Comparison of ENCODE assay signal across 21 mouse cellular contexts in the genomic region with DNA sequence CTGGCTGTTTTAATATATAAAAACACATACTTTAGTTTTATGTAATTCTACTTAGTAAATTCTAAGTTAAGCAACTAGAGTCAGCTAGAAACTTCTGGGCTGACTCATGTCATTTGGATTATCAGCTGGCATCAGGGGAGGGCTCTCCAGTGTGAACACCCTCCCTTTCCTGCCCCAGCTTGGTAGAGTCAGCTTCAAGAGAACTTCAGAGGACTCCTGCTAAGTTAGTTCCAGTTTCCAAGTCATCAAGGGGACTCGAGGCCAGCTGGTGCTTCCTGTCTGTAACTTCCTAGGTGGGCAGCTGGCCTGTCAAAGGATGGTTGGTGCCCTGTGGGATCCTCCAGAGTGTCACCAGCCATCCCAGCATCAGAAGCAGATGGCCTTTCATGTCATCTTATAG.
DNase-seq lines count a peak whose midpoint lies in the region; ATAC-seq and TF ChIP-seq lines count a peak whose summit lies in the region.
"Had no signal": no experiment of that assay in that cellular context is flagged by ENCODE, and none has a peak within 500 bp of the region (broad histone marks: within the 10 kb centered on the region; RNA-seq: fewer than 3 reads in every experiment).

No protein-coding gene starts in this region.

- intact Hi-C loops in gastrocnemius, postnatal 36 days (cut with DNase I) = no loop called here

- no peaks in the 10 kb centered on the region for H3K36me3 ChIP-seq in midbrain, postnatal 0 days (ENCODE audit: insufficient read depth, low read length)
- no peaks in the 10 kb centered on the region for H3K36me3 ChIP-seq in midbrain, embryonic 15.5 days (replicated peaks)
- H3K36me3 ChIP-seq: embryonic facial prominence, embryonic 15.5 days; forebrain, embryonic 10.5 days; heart, embryonic 13.5 days; hindbrain, embryonic 13.5 days had no signal

- no peaks in the 10 kb centered on the region for H3K4me1 ChIP-seq in midbrain, postnatal 0 days (ENCODE audit: insufficient read depth, low read length)
- no peaks in the 10 kb centered on the region for H3K4me1 ChIP-seq in midbrain, embryonic 15.5 days
- H3K4me1 ChIP-seq: embryonic facial prominence, embryonic 15.5 days; forebrain, embryonic 10.5 days; heart, embryonic 13.5 days; hindbrain, embryonic 13.5 days had no signal

- H3K27me3 ChIP-seq in midbrain, postnatal 0 days (ENCODE audit: insufficient read depth, low read length) = no peaks in the 10 kb centered on the region
- no peaks in the 10 kb centered on the region for H3K27me3 ChIP-seq in midbrain, embryonic 15.5 days (replicated peaks)
- H3K27me3 ChIP-seq: CH12.LX; embryonic facial prominence, embryonic 15.5 days; heart, embryonic 13.5 days; hindbrain, embryonic 13.5 days; Patski had no signal

- WGBS in midbrain, postnatal 0 days = 60% methylated on average over 1 of the region's 1 CpGs
- 64% methylated on average over 1 of the region's 1 CpGs for WGBS in midbrain, embryonic 15.5 days

- H3K27ac ChIP-seq in midbrain, postnatal 0 days (ENCODE audit: low read depth, low read length) = no peak overlapping the region
- no peak overlapping the region for H3K27ac ChIP-seq in midbrain, embryonic 15.5 days
- H3K27ac ChIP-seq: embryonic facial prominence, embryonic 15.5 days; forebrain, embryonic 10.5 days; heart, embryonic 13.5 days; hindbrain, embryonic 13.5 days; hindbrain, postnatal 0 days had no signal

- no peak for TF ChIP-seq CTCF in midbrain, postnatal 0 days (IDR thresholded peaks at IDR 0.05)

- peak; percentile 6 for DNase-seq in midbrain, postnatal 0 days (ENCODE audit: low spot score)
- peak; percentile 2 for DNase-seq in 416B (ENCODE audit: low read depth)
- peak; percentile 7 for DNase-seq in T-cell, adult 2 months (ENCODE audit: low spot score)
- DNase-seq in layer of hippocampus, postnatal 36 days = no peak
- DNase-seq in gastrocnemius, postnatal 36 days = no peak
- DNase-seq: adrenal gland, adult 2 months; adrenal gland, postnatal 36 days; cerebellum, adult 2 months; embryo, embryonic 11 days; heart, postnatal 36 days had no signal

- H3K9me3 ChIP-seq in midbrain, postnatal 0 days (ENCODE audit: low read length) = no peaks in the 10 kb centered on the region
- no peaks in the 10 kb centered on the region for H3K9me3 ChIP-seq in midbrain, embryonic 15.5 days
- H3K9me3 ChIP-seq: embryonic facial prominence, embryonic 15.5 days; forebrain, embryonic 10.5 days; heart, embryonic 13.5 days; hindbrain, embryonic 13.5 days had no signal

- H3K9ac ChIP-seq in midbrain, postnatal 0 days (replicated peaks; ENCODE audit: low read length, poor library complexity, severe bottlenecking) = no peak overlapping the region
- H3K9ac ChIP-seq in midbrain, embryonic 15.5 days = no peak overlapping the region
- H3K9ac ChIP-seq: embryonic facial prominence, embryonic 15.5 days; heart, embryonic 13.5 days; hindbrain, embryonic 13.5 days had no signal

- no peak overlapping the region for H3K4me3 ChIP-seq in midbrain, postnatal 0 days (ENCODE audit: low read depth, low read length)
- no peak overlapping the region for H3K4me3 ChIP-seq in midbrain, embryonic 15.5 days
- H3K4me3 ChIP-seq: embryonic facial prominence, embryonic 15.5 days; erythroblast, embryonic 14.5 days; forebrain, embryonic 10.5 days; heart, embryonic 13.5 days; hindbrain, embryonic 13.5 days had no signal

- no peak overlapping the region for H3K4me2 ChIP-seq in midbrain, postnatal 0 days (ENCODE audit: low read depth, low read length, poor library complexity, severe bottlenecking)
- no peak overlapping the region for H3K4me2 ChIP-seq in midbrain, embryonic 15.5 days
- H3K4me2 ChIP-seq: embryonic facial prominence, embryonic 15.5 days; heart, embryonic 13.5 days; hindbrain, embryonic 13.5 days had no signal

- ATAC-seq in midbrain, postnatal 0 days (ENCODE audit: low FRiP score) = no peak
- no peak for ATAC-seq in midbrain, embryonic 15.5 days (replicated peaks)
- 0 out of 2 replicates have a peak, but pooled peaks have one; percentile 18 for ATAC-seq in megakaryocyte, adult 5-6 weeks (ENCODE audit: poor library complexity, severe bottlenecking)
- ATAC-seq: forebrain, embryonic 14.5 days; hindbrain, postnatal 0 days; Patski had no signal

Comparison
In these comparisons a context has a peak if more than half of its experiments do, and no peak if none do; other contexts are left out.
1. DNase-seq: peak in midbrain, postnatal 0 days (single experiment), 416B (single experiment) and T-cell, adult 2 months (single experiment); none in layer of hippocampus, postnatal 36 days (0 of 2) and gastrocnemius, postnatal 36 days (0 of 2).